Mouse (Mus musculus): ENCODE measurements around the gene Bdkrb2. TPM values are rescaled to one million over a fixed set of nuclear protein-coding genes. Genes with fewer than 3 reads are reported as not detected.

Bdkrb2 gene
- not detected for polyA plus RNA-seq (2017; shearing (Covaris generic))

- ATAC-seq, result no peak
Observed at GRCm38 (mm10) chr12:105562936-105563680, at the start of gene Bdkrb2. Gene Bdkrb2, plus strand, starts transcription at chr12:105563226.

- ATAC-seq, result no peak
Observed at GRCm38 (mm10) chr12:105514111-105514510, 48.9 kb upstream of the Bdkrb2 start.

- ATAC-seq, result no peak
Observed at GRCm38 (mm10) chr12:105517026-105517675, 45.9 kb upstream of the Bdkrb2 start.

- ATAC-seq, result no peak
Observed at GRCm38 (mm10) chr12:105519851-105520250, 43.2 kb upstream of the Bdkrb2 start.

GRCm38 (mm10) chr12:105521170-105521762, 41.8 kb upstream of the Bdkrb2 start:
- ATAC-seq, result no peak

GRCm38 (mm10) chr12:105523737-105524136, 39.3 kb upstream of the Bdkrb2 start:
- ATAC-seq, result no peak

GRCm38 (mm10) chr12:105526186-105526585, 36.8 kb upstream of the Bdkrb2 start:
- ATAC-seq, result no peak

GRCm38 (mm10) chr12:105526829-105527228, 36.2 kb upstream of the Bdkrb2 start:
- ATAC-seq, result no peak

GRCm38 (mm10) chr12:105529545-105529944, 33.5 kb upstream of the Bdkrb2 start:
- ATAC-seq, result no peak

GRCm38 (mm10) chr12:105531724-105532371, 31.2 kb upstream of the Bdkrb2 start:
- ATAC-seq, result no peak

- no peak for ATAC-seq
Observed at GRCm38 (mm10) chr12:105534842-105535241, 28.2 kb upstream of the Bdkrb2 start.

- no peak for ATAC-seq
Observed at GRCm38 (mm10) chr12:105535968-105536760, 26.9 kb upstream of the Bdkrb2 start.

GRCm38 (mm10) chr12:105537162-105537561, 25.9 kb upstream of the Bdkrb2 start:
- no peak for ATAC-seq

GRCm38 (mm10) chr12:105539649-105540048, 23.4 kb upstream of the Bdkrb2 start:
- ATAC-seq, result no peak

- no peak for ATAC-seq
Observed at GRCm38 (mm10) chr12:105541590-105542402, 21.2 kb upstream of the Bdkrb2 start.

GRCm38 (mm10) chr12:105542513-105542912, 20.5 kb upstream of the Bdkrb2 start:
- no peak for ATAC-seq

- no peak for ATAC-seq
Observed at GRCm38 (mm10) chr12:105543176-105543575, 19.9 kb upstream of the Bdkrb2 start.

- ATAC-seq, result no peak
Observed at GRCm38 (mm10) chr12:105543751-105544150, 19.3 kb upstream of the Bdkrb2 start.

- no peak for ATAC-seq
Observed at GRCm38 (mm10) chr12:105544872-105545271, 18.2 kb upstream of the Bdkrb2 start.

- no peak for ATAC-seq
Observed at GRCm38 (mm10) chr12:105545696-105546435, 17.2 kb upstream of the Bdkrb2 start.

- no peak for ATAC-seq
Observed at GRCm38 (mm10) chr12:105546538-105546937, 16.5 kb upstream of the Bdkrb2 start.

Data from activated CD4-positive, CD25-positive, alpha-beta regulatory T cell, adult 4 months (primary cell).